Mouse (Mus musculus) forebrain, embryonic 13.5 days (tissue): ENCODE measurements at regions not wholly inside any gene's neighbourhood (a gene's known extent, or its start where the extent isn't known, plus 50 kb on each side); places are given as distances from the start of the nearest gene placed in this dataset.

Source experiments
- ATAC-seq: fragments of 200-750 bp; cut with Nextera tagmentation; 2 replicates; pipeline ENCODE4 v1.8.0; 2017
- H3K27ac ChIP-seq: fragments of 300-500 bp; sonication (generic); 2 replicates; pipeline ENCODE4 v1.5.1; 2015; ENCODE audit warnings: inconsistent platforms, mild to moderate bottlenecking, moderate library complexity
- H3K27me3 ChIP-seq: fragments of 300-500 bp; sonication (generic); 2 replicates; pipeline ENCODE4 v1.6.1; 2015; ENCODE audit warnings: mild to moderate bottlenecking, inconsistent platforms
- H3K36me3 ChIP-seq: fragments of 300-500 bp; sonication (generic); 2 replicates; pipeline ENCODE4 v1.6.1; 2015; ENCODE audit warnings: mild to moderate bottlenecking, inconsistent platforms; ENCODE audit not compliant: poor library complexity, severe bottlenecking
- H3K4me1 ChIP-seq: fragments of 300-500 bp; sonication (generic); 2 replicates; pipeline ENCODE4 v1.6.1; 2015; ENCODE audit warnings: inconsistent platforms
- H3K4me2 ChIP-seq: fragments of 300-500 bp; sonication (generic); 2 replicates; pipeline ENCODE4 v1.6.1; 2015; ENCODE audit warnings: inconsistent platforms, mild to moderate bottlenecking, moderate library complexity
- H3K4me3 ChIP-seq: fragments of 300-500 bp; sonication (generic); 2 replicates; pipeline ENCODE4 v1.5.1; 2015; ENCODE audit warnings: mild to moderate bottlenecking, inconsistent platforms
- H3K9ac ChIP-seq: fragments of 300-500 bp; sonication (generic); 2 replicates; pipeline ENCODE4 v1.6.1; 2015; ENCODE audit warnings: mild to moderate bottlenecking, inconsistent platforms
- H3K9me3 ChIP-seq: fragments of 300-500 bp; sonication (generic); replicated peaks from 2 replicates; pipeline ENCODE4 v1.6.1; 2016; ENCODE audit warnings: inconsistent platforms
- WGBS: fragments of 180-500 bp; shearing (Covaris S2); methylation state at CpG from one replicate; pipeline ENCODE4 v1.1.7; 2015; 5-methylcytosine and 5-hydroxymethylcytosine counted together

DNA sequence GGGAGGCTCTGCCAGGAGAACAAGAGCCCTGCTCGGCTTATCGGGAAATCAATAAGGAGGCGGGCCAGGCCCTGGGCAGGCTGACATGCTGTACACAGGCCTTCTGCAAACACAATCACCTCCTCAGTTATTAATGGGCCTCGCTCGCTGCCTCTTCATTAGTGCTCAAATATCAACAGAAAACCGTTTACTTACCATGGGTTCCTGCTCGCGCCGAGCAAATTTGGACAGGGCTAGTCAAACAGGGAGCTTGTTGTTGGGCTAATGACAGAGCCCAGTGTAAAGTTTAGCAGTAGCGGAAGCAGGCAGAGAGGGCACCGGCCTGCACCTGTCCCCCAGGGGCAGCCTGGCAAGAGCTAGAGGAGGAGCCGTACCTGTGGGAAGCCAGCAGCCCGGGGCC lies 111.3 kb upstream of the 4931429L15Rik start:
- no peak overlapping the region for H3K4me2 ChIP-seq
- 0 out of 2 replicates have a peak, but pooled peaks cover 5% of the 10 kb centered on the region for H3K27me3 ChIP-seq
- no peak overlapping the region for H3K9ac ChIP-seq
- 0 out of 2 replicates have a peak, but pooled peaks cover 7% of the 10 kb centered on the region for H3K9me3 ChIP-seq
- no peak for ATAC-seq
- 54% methylated on average over 13 of the region's 13 CpGs for WGBS
- peaks cover 4% of the 10 kb centered on the region; the same call in 1 of the 2 replicates for H3K4me1 ChIP-seq
- no peak overlapping the region for H3K4me3 ChIP-seq
- no peaks in the 10 kb centered on the region for H3K36me3 ChIP-seq
- H3K27ac ChIP-seq = no peak overlapping the region

DNA sequence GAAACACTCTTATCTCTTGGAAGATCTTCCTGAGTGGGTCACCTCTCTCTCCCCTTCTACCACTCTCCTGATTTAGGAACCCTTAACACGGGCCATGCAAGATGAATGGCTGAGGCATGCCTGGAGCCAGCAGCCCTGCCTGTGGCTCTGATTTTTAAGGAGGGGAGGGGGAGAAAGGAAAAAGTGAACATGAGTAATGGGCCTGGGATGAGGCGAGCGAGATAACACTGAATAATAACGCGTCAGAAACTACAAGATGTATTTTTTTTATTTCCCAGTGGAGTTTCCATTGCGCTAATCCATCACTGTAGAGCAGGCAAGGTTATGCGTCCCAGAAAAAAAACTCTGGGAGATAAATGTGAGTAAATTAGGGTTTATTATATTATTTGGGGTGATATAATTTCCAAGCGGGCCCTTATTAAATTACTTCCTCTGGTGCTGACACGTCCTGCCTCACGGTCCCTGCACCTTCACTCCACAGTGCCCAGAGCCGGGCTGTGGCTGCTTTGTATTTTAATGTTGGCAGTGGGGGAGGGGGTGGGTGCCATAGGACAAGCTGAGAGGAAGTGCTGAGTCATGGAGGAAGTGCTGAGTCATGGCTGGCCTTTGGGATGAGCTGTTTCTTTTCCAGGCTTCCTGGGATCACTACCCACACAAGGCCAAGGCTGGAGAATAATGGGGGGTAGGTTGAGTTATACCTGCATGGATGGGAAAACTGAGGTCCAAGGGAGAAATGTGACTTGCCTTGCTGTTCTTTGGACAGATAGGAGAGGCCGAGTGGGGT lies 103.6 kb upstream of the 4931429L15Rik start:
- 81% methylated on average over 12 of the region's 12 CpGs for WGBS
- H3K4me1 ChIP-seq = no peaks in the 10 kb centered on the region
- H3K27ac ChIP-seq = no peak overlapping the region
- H3K27me3 ChIP-seq = peaks cover 2% of the 10 kb centered on the region; the same call in 1 of the 2 replicates
- H3K9me3 ChIP-seq = no peaks in the 10 kb centered on the region
- H3K36me3 ChIP-seq = no peaks in the 10 kb centered on the region
- H3K4me3 ChIP-seq = no peak overlapping the region
- no peak for ATAC-seq
- H3K4me2 ChIP-seq = no peak overlapping the region
- H3K9ac ChIP-seq = no peak overlapping the region

DNA sequence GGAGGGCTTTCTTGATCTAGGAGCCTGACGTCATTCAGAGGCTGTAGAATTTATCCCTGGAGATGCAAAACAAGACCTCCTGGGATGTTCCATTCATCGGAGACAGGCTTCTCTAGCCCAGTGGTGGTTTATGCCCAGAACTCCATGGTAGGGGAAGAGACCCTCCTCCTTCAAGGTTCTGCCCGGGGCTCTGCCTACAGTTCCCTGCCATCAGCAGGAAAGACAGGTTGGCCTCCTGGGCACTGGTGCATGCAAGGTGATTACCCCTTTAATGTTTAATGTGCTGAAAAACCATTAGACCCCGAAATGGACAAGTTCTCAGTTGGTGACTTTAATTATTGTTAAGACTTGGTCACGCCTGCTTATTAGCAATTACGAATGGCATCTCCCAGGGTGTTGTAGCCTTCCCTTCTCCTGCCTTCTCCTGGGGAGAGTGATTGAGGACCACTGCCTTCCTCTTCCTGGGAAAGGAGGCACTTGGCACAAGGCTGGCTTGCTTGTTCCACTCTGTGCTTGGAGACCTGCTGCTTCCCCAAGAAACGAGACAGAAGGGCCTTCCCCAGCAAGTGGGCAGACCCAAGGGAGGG lies 102.0 kb upstream of the 4931429L15Rik start:
- Histone ChIP-seq H3K4me2 (no peak overlapping the region), H3K9ac (no peak overlapping the region), H3K4me3 (no peak overlapping the region), H3K27ac (no peak overlapping the region), H3K9me3 (no peaks in the 10 kb centered on the region), H3K27me3 (peaks cover 2% of the 10 kb centered on the region; the same call in 1 of the 2 replicates), H3K4me1 (no peaks in the 10 kb centered on the region), H3K36me3 (no peaks in the 10 kb centered on the region)
- ATAC-seq = no peak
- 30% methylated on average over 7 of the region's 7 CpGs for WGBS

DNA sequence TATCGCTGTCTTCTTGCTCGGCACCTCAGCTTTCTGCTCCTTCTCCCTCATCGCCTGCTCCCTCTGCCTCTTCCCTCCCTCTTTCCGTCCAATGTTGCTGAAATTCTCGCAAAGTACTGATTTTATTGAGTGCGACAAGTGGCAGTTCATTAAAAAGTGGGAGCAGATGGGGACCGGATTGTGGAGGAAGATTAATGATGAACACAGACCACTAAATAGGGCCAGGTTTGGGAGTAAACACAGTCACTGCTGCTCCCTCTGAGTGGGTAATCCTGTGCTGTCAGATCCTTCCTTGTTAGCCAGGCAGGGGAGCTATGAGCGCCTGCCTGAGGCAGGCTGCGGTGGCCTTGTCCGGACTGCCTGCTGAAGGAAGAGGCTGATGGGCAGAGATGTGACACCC lies 91.9 kb upstream of the 4931429L15Rik start:
- Histone ChIP-seq H3K4me3 (no peak overlapping the region), H3K36me3 (no peaks in the 10 kb centered on the region), H3K9ac (no peak overlapping the region), H3K4me1 (peaks cover 2% of the 10 kb centered on the region), H3K4me2 (no peak overlapping the region), H3K27ac (no peak overlapping the region), H3K9me3 (peaks cover 8% of the 10 kb centered on the region; the same call in 1 of the 2 replicates), H3K27me3 (0 out of 2 replicates have a peak, but pooled peaks cover 2% of the 10 kb centered on the region)
- ATAC-seq = no peak
- 83% methylated on average over 10 of the region's 10 CpGs for WGBS

DNA sequence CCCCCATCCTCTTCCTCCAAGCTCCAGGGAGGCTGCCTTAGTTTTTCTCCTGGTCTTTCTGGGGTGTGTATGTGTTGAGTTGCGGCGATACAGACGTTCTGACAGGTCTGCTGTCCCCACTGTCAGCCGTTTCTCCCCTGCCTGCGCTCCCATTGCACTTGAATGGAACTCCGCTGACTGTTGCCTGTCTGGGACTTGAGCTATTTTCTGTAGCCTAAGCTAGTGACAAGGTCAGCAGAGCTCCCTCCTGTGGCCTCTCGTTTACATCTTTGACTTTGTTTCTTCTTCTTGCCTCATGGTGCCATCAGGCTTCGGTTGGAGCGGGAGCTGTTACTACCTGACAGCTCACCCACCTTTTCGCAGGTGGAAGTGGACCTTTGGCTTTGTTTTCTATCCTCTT lies 89.0 kb upstream of the 4931429L15Rik start:
- no peak overlapping the region for H3K27ac ChIP-seq
- peaks cover 8% of the 10 kb centered on the region; the same call in 1 of the 2 replicates for H3K9me3 ChIP-seq
- WGBS = 78% methylated on average over 10 of the region's 10 CpGs
- no peak for ATAC-seq
- H3K27me3 ChIP-seq = no peaks in the 10 kb centered on the region
- H3K4me1 ChIP-seq = peaks cover 5% of the 10 kb centered on the region
- no peaks in the 10 kb centered on the region for H3K36me3 ChIP-seq
- no peak overlapping the region for H3K4me2 ChIP-seq
- H3K9ac ChIP-seq = no peak overlapping the region
- H3K4me3 ChIP-seq = no peak overlapping the region

DNA sequence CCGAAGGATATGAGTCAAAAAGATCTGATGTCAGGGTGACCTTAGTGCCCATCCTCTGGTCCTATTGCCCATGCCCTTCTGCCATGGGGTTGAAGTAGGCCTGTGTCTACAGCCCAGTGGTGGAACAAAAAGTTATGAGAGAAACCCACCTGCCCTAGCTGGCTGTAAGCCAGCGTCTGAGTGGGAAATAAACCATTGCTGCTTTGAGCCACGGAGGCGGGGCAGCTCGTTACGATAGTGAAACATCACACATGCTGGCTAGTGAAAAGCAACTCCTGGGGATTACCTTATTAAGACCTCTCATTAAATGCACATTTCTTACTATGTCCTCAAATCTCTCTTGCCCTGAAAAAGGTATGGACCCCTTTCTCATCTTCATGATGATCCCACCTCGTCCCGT lies 86.8 kb upstream of the 4931429L15Rik start:
- H3K4me1 ChIP-seq = peaks cover 5% of the 10 kb centered on the region
- H3K4me2 ChIP-seq = no peak overlapping the region
- H3K36me3 ChIP-seq = no peaks in the 10 kb centered on the region
- H3K27ac ChIP-seq = no peak overlapping the region
- H3K27me3 ChIP-seq = no peaks in the 10 kb centered on the region
- no peak overlapping the region for H3K9ac ChIP-seq
- no peak overlapping the region for H3K4me3 ChIP-seq
- H3K9me3 ChIP-seq = no peaks in the 10 kb centered on the region
- 36% methylated on average over 8 of the region's 8 CpGs for WGBS
- ATAC-seq = no peak

DNA sequence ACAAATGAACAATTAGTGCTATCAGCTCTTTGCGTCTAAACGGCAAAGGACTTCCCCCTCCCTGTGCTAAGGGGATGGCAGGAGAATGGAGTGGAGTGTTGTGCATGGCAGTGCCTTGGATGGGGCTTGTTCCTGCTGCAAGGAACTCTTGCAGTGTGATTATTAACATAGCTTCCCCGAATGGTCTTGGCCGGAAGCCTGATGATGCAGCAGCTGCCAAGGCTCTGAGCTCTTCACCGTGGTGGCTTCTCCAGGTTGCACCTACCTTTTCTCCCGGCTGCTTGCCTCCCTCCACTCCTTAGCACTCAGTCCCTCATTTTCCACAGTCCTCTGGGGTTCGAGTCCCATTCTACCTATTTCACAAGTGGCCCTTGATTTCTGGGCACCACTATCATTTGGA lies 76.8 kb upstream of the 4931429L15Rik start:
- 74% methylated on average over 7 of the region's 7 CpGs for WGBS
- no peak overlapping the region for H3K4me3 ChIP-seq

DNA sequence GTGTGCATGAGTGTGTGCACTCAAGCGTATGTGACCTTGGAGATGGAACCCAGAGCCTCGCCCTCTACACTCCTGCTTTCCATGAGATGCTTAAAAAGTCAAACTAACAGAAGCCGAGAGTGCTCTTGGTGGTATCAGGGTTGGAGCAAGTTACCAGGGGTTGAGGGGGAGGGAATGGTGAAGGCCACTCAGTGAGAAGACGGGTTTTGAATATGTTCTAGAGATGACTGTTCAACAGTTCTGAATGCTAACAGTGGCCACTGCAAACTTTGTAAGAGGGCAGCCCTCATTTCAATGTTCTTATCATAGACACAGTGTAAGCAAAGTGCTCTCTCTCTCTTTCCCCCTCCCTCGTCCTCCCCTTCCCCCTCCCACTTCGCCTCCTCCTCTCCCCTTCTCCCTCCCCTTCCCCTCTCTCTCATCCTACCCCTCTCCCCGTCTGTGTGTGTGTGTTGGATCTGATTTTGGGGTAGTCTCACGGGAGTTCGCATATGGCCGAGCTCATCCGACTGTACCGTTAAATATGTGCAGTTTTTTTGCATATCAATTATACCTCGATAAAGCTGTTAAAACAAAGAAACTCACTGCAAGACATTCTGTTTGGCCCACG lies 75.5 kb upstream of the 4931429L15Rik start:
- Histone ChIP-seq H3K4me1 (peaks cover 29% of the 10 kb centered on the region), H3K4me2 (no peak overlapping the region), H3K9ac (no peak overlapping the region), H3K36me3 (no peaks in the 10 kb centered on the region), H3K4me3 (no peak overlapping the region), H3K9me3 (no peaks in the 10 kb centered on the region), H3K27me3 (peaks cover 33% of the 10 kb centered on the region), H3K27ac (no peak overlapping the region)
- ATAC-seq = no peak
- 56% methylated on average over 14 of the region's 14 CpGs for WGBS

More for the DNA sequence above, 76.8 kb upstream of the 4931429L15Rik start:
- peaks cover 27% of the 10 kb centered on the region for H3K4me1 ChIP-seq
- no peak overlapping the region for H3K9ac ChIP-seq
- peaks cover 28% of the 10 kb centered on the region for H3K27me3 ChIP-seq
- H3K9me3 ChIP-seq = no peaks in the 10 kb centered on the region
- no peaks in the 10 kb centered on the region for H3K36me3 ChIP-seq
- ATAC-seq = no peak
- H3K4me2 ChIP-seq = no peak overlapping the region
- no peak overlapping the region for H3K27ac ChIP-seq

DNA sequence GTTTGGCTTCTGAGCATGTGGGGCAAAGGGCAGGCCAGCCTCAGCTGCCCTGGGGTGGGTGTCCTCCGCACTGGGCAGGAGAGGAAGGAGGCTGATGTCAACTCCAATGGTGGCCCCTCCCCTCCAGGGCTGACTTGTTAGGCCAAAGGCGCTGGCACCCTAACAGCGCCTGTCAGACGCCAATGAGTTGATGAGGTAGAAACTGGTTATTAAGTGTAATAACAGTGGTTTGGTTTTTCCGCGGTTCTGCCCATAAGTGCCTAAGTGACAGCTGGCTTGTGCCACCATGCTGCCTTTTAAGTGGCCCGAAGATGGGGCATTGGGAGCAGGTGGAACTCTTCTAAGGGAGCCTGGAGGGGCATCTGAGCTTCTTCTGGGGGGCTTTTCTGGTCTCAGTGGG lies 74.5 kb upstream of the 4931429L15Rik start:
- Histone ChIP-seq H3K27me3 (peaks cover 35% of the 10 kb centered on the region), H3K36me3 (no peaks in the 10 kb centered on the region), H3K4me3 (no peak overlapping the region), H3K9ac (no peak overlapping the region), H3K4me1 (peaks cover 39% of the 10 kb centered on the region), H3K9me3 (no peaks in the 10 kb centered on the region), H3K4me2 (no peak overlapping the region), H3K27ac (no peak overlapping the region)
- 62% methylated on average over 7 of the region's 7 CpGs for WGBS
- ATAC-seq = no peak

DNA sequence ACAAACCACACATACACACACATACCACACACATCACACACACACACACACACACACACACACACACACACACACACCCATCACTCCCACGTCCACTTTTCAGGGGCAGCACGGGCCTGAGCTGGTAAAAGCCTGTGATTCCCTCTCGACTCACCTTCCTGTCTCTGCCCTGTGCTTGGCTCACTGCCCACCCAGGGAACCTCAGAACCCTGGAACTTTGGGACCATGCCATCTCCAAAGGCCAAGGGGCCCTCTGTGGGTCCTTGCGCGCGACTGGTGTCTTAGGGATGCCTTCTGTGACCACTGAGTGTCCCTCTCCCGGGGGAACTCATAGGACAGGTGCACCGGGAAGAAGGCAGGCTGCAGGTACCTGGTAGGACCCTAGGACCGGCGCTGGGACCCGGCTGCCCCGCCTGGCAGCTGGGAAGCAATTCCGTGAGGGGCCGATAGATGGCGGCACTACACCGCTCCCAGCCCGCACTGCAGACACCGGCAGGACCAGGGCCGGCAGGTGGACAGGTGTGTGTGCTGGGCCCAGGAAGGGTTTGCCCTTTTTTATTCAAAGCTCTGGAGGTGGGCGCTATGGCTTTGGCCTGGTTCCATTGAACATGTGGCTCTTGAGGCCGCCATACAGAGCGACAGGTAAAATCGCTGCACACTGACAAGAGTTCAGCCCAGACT lies 73.0 kb upstream of the 4931429L15Rik start:
- H3K4me1 ChIP-seq = peaks cover 49% of the 10 kb centered on the region
- no peaks in the 10 kb centered on the region for H3K36me3 ChIP-seq
- no peak overlapping the region for H3K27ac ChIP-seq
- H3K4me2 ChIP-seq = peak overlapping the region; percentile 37
- ATAC-seq = no peak
- no peak overlapping the region for H3K9ac ChIP-seq
- H3K27me3 ChIP-seq = peaks cover 35% of the 10 kb centered on the region
- no peak overlapping the region for H3K4me3 ChIP-seq
- 4% methylated on average over 23 of the region's 23 CpGs for WGBS
- no peaks in the 10 kb centered on the region for H3K9me3 ChIP-seq

DNA sequence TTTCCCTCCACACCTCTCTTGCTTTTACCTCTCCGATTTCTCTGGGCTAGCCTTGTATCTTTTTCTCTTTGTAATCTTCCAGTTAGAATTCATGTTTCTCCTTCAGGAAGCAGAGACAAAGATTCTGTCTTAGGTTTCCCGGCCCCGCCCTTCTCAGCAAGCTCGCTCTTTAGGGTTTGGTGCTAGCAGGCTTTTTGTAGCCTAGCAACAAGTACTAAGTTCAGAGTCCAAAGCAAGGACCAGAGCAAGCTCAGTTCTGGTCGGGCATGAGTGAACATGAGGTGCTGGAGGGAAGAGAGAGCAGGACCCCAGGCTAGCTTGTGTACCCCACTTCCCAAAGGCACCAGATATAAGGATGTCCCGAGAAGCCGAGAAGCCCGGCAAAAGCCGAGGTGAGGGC lies 70.0 kb upstream of the 4931429L15Rik start:
- ATAC-seq = peak; percentile 53
- peak overlapping the region; percentile 88 for H3K27ac ChIP-seq

More for the DNA sequence above, 70.0 kb upstream of the 4931429L15Rik start:
- no peaks in the 10 kb centered on the region for H3K36me3 ChIP-seq
- peaks cover 39% of the 10 kb centered on the region for H3K4me1 ChIP-seq
- H3K4me2 ChIP-seq = peak overlapping the region; percentile 66
- H3K4me3 ChIP-seq = peak overlapping the region; percentile 45
- H3K27me3 ChIP-seq = peaks cover 26% of the 10 kb centered on the region
- WGBS = 5% methylated on average over 9 of the region's 9 CpGs
- no peaks in the 10 kb centered on the region for H3K9me3 ChIP-seq
- H3K9ac ChIP-seq = peak overlapping the region; percentile 64
